Comparison of ENCODE assay signal across 12 mouse cellular contexts in genomic region chr12:12179292-12179865, GRCm38 (mm10).
A peak's percentile ranks its signal among the peaks of the same experiment; 100 is the strongest.
DNase-seq lines count a peak whose midpoint lies in the region; ATAC-seq and TF ChIP-seq lines count a peak whose summit lies in the region.
"Had no signal": no experiment of that assay in that cellular context is flagged by ENCODE, and none has a peak within 500 bp of the region (broad histone marks: within the 10 kb centered on the region; RNA-seq: fewer than 3 reads in every experiment).

No protein-coding gene starts in this region.

- no peaks in the 10 kb centered on the region for H3K27me3 ChIP-seq in kidney, postnatal 0 days (ENCODE audit: insufficient read depth, low read length)
- H3K27me3 ChIP-seq in heart, embryonic 10.5 days (ENCODE audit: insufficient read depth, poor library complexity, severe bottlenecking), result no peaks in the 10 kb centered on the region
- no peaks in the 10 kb centered on the region for H3K27me3 ChIP-seq in midbrain, embryonic 15.5 days (replicated peaks)
- H3K27me3 ChIP-seq: embryonic facial prominence, embryonic 13.5 days had no signal

- H3K4me2 ChIP-seq in kidney, postnatal 0 days (ENCODE audit: low read length), result no peak overlapping the region
- no peak overlapping the region for H3K4me2 ChIP-seq in midbrain, embryonic 15.5 days
- H3K4me2 ChIP-seq: embryonic facial prominence, embryonic 13.5 days; limb, embryonic 15.5 days had no signal

- no peak for TF ChIP-seq CTCF in kidney, postnatal 0 days (IDR thresholded peaks at IDR 0.05; ENCODE audit: low read depth)

- 72% methylated on average over 10 of the region's 10 CpGs for WGBS in kidney, postnatal 0 days
- 22% methylated on average over 10 of the region's 10 CpGs for WGBS in heart, embryonic 10.5 days
- 51% methylated on average over 10 of the region's 10 CpGs for whole genome bisulfite sequencing in midbrain, embryonic 15.5 days

- no peak for ATAC-seq in kidney, postnatal 0 days (replicated peaks; ENCODE audit: low FRiP score, low read depth)
- peak; percentile 46; the same call in 1 of the 2 replicates for ATAC-seq in midbrain, embryonic 15.5 days (replicated peaks)

- H3K4me3 ChIP-seq in kidney, postnatal 0 days (replicated peaks; ENCODE audit: low read depth, low read length), result no peak overlapping the region
- no peak overlapping the region for H3K4me3 ChIP-seq in heart, embryonic 10.5 days
- no peak overlapping the region for H3K4me3 ChIP-seq in midbrain, embryonic 15.5 days
- H3K4me3 ChIP-seq: embryonic facial prominence, embryonic 13.5 days; limb, embryonic 15.5 days had no signal

- DNase-seq in adrenal gland, postnatal 14 days, result peak; percentile 25
- no peak for DNase-seq in adrenal gland, adult 18-20 months (ENCODE audit: low spot score in 2 of 2)
- DNase-seq in kidney, postnatal 0 days (ENCODE audit: low spot score), result peak; percentile 28
- no peak for DNase-seq in kidney, adult 8-10 months
- DNase-seq in heart, embryonic 10.5 days (ENCODE audit: low spot score), result peak; percentile 90
- no peak for DNase-seq in thymus, adult 18-20 months
- DNase-seq in adrenal gland, postnatal 10 days, result no peak
- DNase-seq: gastrocnemius, postnatal 25 days; kidney, postnatal 14 days had no signal

- no peak overlapping the region for H3K27ac ChIP-seq in kidney, postnatal 0 days
- peak overlapping the region; percentile 47 for H3K27ac ChIP-seq in heart, embryonic 10.5 days
- H3K27ac ChIP-seq in midbrain, embryonic 15.5 days, result no peak overlapping the region
- H3K27ac ChIP-seq: embryonic facial prominence, embryonic 13.5 days; limb, embryonic 15.5 days had no signal

- H3K9me3 ChIP-seq in kidney, postnatal 0 days (replicated peaks; ENCODE audit: low read length), result no peaks in the 10 kb centered on the region
- no peaks in the 10 kb centered on the region for H3K9me3 ChIP-seq in heart, embryonic 10.5 days
- no peaks in the 10 kb centered on the region for H3K9me3 ChIP-seq in midbrain, embryonic 15.5 days
- H3K9me3 ChIP-seq: embryonic facial prominence, embryonic 13.5 days; limb, embryonic 15.5 days had no signal

- no peaks in the 10 kb centered on the region for H3K36me3 ChIP-seq in kidney, postnatal 0 days (ENCODE audit: insufficient read depth, low read length)
- no peaks in the 10 kb centered on the region for H3K36me3 ChIP-seq in heart, embryonic 10.5 days
- no peaks in the 10 kb centered on the region for H3K36me3 ChIP-seq in midbrain, embryonic 15.5 days (replicated peaks)
- H3K36me3 ChIP-seq: embryonic facial prominence, embryonic 13.5 days; limb, embryonic 15.5 days had no signal

- no peak overlapping the region for H3K9ac ChIP-seq in kidney, postnatal 0 days (ENCODE audit: low read depth, low read length)
- no peak overlapping the region for H3K9ac ChIP-seq in midbrain, embryonic 15.5 days
- H3K9ac ChIP-seq: embryonic facial prominence, embryonic 13.5 days; limb, embryonic 15.5 days had no signal

- no peaks in the 10 kb centered on the region for H3K4me1 ChIP-seq in kidney, postnatal 0 days (replicated peaks; ENCODE audit: insufficient read depth, low read length)
- H3K4me1 ChIP-seq in heart, embryonic 10.5 days, result peaks cover 43% of the 10 kb centered on the region
- peaks cover 11% of the 10 kb centered on the region for H3K4me1 ChIP-seq in midbrain, embryonic 15.5 days

Comparison
In these comparisons a context has a peak if more than half of its experiments do, and no peak if none do; other contexts are left out.
1. DNase-seq: peak in adrenal gland, postnatal 14 days (single experiment), kidney, postnatal 0 days (single experiment) and heart, embryonic 10.5 days (single experiment); none in adrenal gland, adult 18-20 months (0 of 2), kidney, adult 8-10 months (0 of 2), thymus, adult 18-20 months (0 of 2) and adrenal gland, postnatal 10 days (single experiment).